Mouse (Mus musculus) bone marrow macrophage, adult 2 months (primary cell): ENCODE data around the gene Schip1. TPM values are rescaled to one million over a fixed set of nuclear protein-coding genes. Genes with fewer than 3 reads are reported as not detected.

ENCODE experiments used
- H3K27ac ChIP-seq: 2 replicates; pipeline ENCODE4 v1.5.1; 2012; ENCODE audit warnings: low read depth, low read length; ENCODE audit not compliant: insufficient read depth
- H3K4me1 ChIP-seq: 2 replicates; pipeline ENCODE4 v1.6.1; 2012; ENCODE audit warnings: low read length; ENCODE audit not compliant: control insufficient read depth, insufficient read depth
- H3K4me3 ChIP-seq: 2 replicates; pipeline ENCODE4 v1.5.1; 2012; ENCODE audit warnings: mild to moderate bottlenecking, low read length, moderate library complexity; ENCODE audit not compliant: insufficient read depth
- CTCF ChIP-seq: IDR thresholded peaks from 2 replicates; pipeline ENCODE4 v1.5.1; 2012; ENCODE audit warnings: low read depth, mild to moderate bottlenecking, low read length, moderate library complexity
- POLR2A ChIP-seq: IDR thresholded peaks from 2 replicates; pipeline ENCODE4 v1.6.1; 2012; ENCODE audit warnings: mild to moderate bottlenecking, low read depth, low read length, borderline replicate concordance
- polyA plus RNA-seq: library from polyadenylated mRNA; stranded (reverse); fragments of >200 nt; gene quantifications from 2 replicates; pipeline ENCODE4 v1.2.4, GENCODE M21; 2012; ENCODE audit not compliant: missing spikeins, insufficient read depth, insufficient read length

Schip1 gene
- polyA plus RNA-seq, 1 experiment: not detected

DNA sequence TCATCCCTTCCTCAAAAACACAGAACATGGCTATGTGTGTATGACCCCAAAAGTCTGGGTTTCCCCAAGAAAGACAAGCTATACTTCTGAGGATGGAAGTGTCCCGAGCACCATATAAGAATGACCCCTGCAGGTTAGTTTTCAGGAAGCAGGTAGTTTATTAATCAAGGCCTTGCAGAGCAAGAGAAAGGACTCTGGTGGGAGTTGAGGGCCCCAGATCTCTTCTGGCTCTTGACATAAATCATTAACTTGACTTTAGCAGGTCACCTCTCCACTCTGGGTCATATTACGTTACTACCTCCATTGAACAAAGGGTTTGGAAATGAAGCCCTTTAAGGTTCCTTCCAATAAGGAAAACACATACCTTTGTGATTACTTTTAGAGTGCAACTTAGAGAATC, 610.1 kb downstream of the Schip1 start:
- Histone ChIP-seq H3K4me1 (no peaks in the 10 kb centered on the region), H3K4me3 (no peak overlapping the region), H3K27ac (no peak overlapping the region)
- TF ChIP-seq CTCF (no peak), POLR2A (no peak)

DNA sequence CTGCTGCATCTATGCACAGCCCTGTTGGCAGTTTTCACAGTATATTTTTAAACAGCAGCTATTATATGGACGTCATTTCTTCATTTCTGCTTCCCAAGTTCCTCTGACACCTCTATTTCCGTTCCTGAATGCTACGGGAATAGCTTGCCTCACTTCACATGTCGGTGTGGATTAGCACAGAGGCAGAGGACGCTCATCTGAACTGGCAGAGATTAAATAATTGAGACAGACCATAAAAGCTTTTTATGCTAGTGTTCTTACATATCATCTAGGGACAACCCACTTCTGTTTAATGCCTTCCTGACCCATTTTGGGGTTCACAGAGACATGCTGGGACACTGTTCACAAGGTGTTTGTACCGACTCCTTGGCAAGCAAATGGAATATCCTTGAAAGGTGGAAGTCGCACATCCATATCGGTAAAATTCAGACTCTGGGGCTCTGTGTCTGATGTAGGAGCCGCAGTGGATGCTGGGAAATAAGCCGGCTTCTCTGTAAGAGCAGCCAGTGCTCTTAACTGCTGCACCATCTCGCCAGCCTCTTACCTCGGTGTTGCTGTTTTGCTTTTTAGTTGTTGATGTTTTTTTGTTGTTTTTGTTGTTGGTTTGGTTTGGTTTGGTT, 610.7 kb downstream of the Schip1 start:
- H3K4me3 ChIP-seq: no peak overlapping the region
- H3K4me1 ChIP-seq: no peaks in the 10 kb centered on the region
- no peak overlapping the region for H3K27ac ChIP-seq
- TF ChIP-seq POLR2A (no peak), CTCF (no peak)

Other genes starting within 250 kb of the Schip1 start
- not detected in 2 replicates for gene Iqcj, start 172.6 kb upstream of the Schip1 start, polyA plus RNA-seq
- not detected in 2 replicates for gene Iqschfp, start 172.6 kb upstream of the Schip1 start, polyA plus RNA-seq